Mouse (Mus musculus): Measurements from ENCODE around the gene Ddx58.
A peak's percentile ranks its signal among the peaks of the same experiment; 100 is the strongest.

The Ddx58 gene

DNA sequence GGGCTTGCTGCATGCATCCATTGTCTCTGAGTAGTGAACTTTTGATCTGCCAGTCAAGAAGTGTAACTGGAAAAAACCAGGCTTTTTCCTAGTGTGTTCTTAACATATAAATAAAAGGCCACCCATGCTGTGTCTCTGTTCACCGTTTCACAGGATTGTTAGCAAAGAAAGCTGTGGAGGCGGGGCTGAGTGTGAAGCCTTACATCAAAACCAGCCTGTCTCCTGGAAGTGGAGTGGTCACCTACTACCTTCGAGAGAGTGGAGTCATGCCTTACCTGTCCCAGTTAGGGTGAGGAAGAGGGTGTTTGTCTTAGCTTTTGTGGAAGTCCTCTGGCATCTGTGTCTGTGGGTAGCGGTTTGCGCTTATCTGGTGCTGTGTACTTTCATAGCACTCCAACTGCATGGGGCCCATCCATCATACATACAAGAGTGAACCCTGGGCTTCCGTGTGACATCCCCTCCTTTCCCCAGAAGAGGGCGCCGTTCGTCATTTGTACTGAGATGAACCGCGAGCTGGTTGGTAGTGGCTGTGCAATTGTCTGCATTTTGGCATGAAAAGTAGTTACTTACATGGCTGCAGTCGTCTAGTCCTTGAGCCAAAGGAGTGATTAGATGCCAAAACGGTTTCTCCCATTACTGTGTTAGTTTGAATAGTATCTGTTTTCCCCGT lies 56.8 kb downstream of the Ddx58 start:
- DNase-seq (ENCODE audit: low spot score in 2 of 2) = peak; percentile 32 to 63

DNA sequence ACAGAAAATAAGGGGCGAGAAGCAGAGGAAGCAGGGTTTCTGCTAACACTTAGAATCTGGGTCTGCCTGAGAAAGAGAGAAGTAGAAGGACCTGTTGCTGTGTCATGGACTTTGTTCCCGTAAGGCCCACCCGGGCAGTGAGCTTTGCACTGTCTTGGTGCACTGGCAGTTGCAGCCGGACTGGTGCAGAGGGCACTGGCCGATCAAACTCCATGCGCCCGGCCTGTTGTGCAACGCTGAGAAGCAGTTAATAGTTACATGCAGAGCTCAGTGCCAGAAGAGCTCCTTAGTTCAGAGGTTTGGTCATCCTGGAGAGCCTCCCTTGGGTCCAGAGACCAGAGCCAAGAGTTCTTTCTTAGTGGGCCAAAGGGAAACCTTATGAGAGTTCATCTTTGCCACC lies 57.9 kb downstream of the Ddx58 start:
- DNase-seq (ENCODE audit: low spot score in 2 of 2) = no peak

DNA sequence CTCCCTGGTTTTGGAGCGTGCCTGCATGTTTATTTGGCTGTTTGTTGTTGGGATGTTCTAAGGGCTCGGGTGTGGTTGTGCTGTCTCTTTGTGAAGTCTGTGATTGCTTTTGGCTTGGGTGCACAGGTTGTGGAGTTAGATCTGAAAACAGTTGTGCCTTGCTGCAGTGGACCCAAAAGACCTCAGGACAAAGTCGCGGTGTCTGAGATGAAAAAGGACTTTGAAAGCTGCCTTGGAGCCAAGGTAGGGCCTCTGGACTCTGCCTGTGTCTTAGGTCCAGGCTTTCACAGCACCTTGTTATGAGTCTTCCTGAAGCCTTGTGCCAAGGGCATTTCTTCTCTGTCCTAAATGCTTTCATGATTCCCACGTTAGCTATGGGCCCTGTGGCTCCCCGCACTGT lies 59.6 kb downstream of the Ddx58 start:
- no peak for DNase-seq (ENCODE audit: low spot score in 2 of 2)

DNA sequence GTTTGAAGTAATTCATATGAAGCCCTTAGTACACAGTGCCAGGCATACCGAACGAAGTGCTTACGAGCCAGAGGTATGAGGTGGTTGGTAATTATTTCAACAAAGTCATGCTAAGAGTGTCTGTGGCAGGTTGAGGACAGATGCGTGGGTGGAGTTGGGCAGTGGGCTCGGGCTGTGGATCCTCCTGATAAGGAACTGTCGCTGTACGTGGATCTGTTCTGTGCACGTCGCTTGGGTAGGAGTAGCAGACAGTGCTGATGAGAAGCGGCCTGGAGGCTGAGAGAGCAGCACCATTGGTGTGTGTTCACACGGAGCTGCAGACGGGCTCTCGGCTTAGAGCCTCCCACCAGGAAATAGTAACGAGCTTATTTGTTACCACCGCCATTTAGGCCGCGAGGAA lies 61.0 kb downstream of the Ddx58 start:
- no peak for DNase-seq (ENCODE audit: low spot score in 2 of 2)

DNA sequence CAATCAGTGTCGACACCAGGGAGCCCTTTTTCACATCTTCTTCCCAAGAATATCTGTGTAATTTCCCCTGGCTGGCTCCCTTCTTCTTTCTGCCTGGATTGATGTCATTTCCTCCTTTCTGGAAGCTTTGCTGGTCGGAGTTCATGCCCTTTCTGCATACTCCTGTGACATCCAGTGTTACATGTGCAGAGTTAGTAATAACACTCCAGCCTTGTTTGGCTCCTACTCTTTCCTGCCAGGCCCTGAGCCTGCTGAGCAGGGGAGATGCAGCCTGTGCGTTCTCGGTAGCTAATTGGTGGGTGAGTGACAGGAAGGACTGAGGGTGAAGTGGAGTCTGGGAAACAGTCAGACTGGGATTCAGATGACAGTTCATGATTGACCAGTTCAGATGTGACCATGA lies 65.3 kb downstream of the Ddx58 start:
- no peak for DNase-seq (ENCODE audit: low spot score in 2 of 2)

DNA sequence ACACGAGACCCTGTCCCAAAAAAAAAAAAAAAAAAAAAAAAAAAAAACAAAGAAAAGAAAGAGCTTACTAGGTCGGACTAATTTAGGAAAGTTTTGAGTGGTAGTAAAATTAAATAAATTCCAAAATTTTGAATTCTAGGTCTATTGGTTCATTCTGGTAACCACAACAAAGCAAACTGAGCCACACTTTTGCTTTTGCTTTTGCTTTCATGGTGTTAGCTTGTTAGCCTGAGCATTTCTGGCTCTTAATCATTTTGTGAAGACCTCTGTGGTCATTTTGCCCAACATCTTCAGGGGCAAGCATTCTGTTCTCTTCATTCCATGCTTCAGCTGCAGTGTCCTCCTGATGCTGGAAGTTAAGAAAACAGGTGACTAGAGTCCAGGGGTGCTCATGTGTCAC lies 67.3 kb downstream of the Ddx58 start:
- DNase-seq (ENCODE audit: low spot score in 2 of 2) = no peak

DNA sequence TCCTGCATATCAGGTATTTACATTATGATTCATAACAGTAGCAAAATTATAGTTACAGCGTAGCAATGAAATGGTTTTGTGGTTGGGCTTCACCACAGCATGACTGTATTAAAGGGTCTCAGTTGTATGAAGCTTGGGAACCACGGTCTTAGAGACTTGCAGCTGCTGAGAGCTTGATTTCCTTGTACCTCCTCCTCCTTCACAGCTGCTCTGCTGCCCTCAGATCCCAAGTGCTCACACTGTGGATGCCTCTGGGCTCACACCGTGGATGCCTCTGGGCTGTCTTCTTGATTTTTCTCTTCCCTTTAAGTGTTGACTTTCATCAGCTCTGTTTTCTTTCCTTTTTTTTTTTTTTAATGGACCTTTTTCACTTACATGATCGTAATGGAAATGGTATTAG lies 68.2 kb downstream of the Ddx58 start:
- no peak for DNase-seq (ENCODE audit: low spot score in 2 of 2)

DNA sequence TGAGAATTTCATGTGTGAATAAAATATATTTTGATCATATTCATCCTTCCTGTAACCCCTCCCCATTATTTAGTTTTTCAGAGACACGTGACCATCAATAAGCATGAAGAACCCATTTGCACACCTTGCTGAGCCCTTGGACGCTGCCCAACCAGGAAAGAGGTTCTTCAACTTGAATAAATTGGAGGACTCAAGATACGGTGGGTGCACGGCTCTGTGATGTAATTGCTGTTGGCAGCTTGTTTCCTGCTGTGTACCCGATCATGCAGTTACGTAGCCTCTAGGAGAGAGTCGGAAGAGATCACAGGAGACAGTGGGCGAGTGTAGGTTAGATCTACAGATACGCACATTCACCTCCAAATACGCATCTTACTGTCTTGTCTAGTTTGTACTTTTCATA lies 76.0 kb downstream of the Ddx58 start:
- no peak for DNase-seq (ENCODE audit: low spot score in 2 of 2)

DNA sequence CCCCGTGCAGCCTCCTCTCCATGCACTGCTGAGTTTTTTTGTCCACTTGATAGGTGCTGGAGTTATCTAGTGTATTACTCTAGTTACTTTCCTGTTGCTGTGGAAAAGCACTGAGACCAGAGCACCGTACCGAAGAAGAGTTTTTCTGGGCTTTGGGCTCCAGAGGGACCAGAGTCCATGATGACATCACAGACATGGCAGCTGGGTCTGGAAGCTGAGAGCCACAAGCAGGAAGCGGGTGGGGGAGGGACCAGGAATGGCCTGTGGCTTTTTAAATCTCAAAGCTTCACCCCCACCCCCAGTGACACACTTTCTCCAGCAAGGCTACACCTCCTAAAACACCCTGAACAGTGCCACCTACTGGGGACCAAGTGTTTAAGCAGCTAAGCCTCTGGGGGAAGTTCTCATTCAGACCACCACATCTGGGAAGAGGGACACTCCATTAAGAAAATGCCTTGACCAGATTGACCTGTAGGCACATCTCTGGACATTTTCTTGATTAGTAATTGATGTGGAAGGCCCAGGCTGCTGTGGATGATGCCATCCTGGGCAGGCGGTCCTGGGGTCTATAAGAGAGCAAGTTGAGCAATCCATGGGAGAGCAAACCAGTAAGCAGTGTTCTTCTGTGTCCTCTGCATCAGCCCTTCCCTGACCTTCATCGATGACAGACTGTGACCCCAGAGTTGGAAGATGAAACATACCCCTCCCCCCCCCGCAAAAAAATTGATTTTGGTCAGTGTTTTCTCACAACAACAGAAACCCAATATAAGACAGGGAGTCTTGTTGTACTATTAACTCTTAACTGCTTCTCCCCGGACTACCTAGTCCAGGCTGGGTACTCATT lies 78.8 kb downstream of the Ddx58 start:
- DNase-seq (ENCODE audit: low spot score in 2 of 2) = no peak

DNA sequence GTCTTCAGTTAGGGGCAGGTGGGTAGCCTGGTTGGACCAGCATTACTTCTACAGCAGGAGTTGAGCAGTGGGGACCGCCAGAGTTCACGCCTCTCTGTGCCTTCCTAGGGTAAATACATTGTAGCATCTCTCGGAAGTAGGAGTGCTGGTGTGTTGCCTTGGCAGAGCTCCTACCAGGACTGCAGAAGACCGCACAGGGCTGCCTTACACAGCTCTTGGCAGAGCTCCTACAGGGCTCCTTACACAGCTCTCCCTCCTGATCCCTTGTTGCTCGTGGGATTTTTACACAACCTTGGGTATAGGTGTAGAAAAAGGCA lies 81.4 kb downstream of the Ddx58 start:
- no peak for DNase-seq (ENCODE audit: low spot score in 2 of 2)

DNA sequence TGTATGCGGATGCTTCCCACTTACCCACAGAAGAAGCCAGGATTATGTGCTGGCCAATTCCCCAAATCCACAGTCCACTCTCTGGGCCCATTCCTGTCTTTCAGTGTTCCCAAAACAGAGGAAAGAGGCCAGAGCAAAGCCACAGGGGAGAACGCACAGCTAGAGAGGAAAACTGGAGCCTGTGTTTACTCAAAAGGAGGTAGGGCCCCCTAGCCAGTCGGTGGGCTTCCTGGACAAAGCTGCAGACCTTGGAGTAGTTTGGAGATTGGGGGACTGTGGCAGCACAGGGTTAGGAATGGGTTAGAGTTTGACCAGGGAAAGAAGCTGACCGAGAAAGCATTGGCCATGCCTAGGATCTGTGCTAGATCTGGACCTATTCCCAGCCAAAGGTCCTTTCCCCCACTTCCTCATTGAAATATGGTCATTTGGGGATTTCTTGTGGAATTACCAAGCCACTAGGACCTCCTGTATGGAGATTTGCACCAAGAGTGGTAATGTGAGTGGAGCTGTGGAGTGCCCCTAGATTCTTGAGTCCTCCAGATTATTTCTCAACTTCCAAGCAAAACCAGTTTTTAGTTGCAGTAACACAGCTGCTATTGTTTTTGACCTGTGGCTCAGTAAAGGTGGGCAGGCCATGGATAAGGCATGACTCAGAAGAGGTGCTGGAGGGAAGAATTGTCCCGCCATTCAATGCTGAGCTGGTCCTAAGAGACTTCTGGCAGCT lies 82.0 kb downstream of the Ddx58 start:
- no peak for DNase-seq (ENCODE audit: low spot score in 2 of 2)

DNA sequence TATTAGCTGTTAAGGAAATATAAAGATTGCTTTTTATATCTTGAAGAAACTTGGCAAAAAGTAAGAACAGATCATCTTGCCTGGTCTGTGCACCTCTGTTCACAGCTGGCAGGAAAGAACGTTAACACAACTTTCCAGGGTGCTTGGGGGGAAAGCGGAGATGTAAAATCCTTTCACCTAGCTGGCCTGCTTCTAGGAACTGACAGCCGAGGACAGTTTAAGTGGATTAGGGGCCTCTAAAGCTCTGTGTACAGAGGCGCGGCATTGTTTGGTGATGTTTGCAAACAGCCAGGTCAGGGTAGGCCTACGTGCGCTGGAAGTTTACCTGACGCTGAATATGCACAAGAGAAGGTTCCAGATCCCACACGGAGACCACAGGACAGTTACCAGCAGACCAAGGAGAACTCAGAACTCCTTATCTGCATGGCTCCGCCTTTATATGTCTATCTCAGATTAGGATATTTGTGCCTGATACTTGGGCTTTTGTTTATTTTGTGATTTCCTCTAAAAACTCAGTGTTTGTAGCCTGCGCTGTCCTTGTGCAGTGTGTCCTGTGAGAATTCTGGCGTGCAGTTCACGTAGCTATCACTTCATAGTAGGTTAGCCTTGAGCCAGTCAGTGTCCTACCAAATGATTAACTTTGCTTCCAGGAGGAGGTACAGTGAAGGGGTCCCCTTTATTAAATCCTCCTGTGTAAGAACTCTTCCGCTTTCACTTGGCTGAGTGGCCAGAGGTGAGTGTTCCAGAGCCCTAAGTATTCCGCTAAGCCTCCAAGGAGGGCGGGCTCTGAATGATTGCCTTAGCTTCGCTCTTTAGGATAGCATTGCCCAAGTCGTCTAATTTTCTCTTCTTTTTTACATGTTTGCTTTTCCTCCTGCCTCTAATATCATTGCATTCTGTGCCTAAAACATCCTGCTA lies 82.8 kb downstream of the Ddx58 start:
- no peak for DNase-seq (ENCODE audit: low spot score in 2 of 2)

DNA sequence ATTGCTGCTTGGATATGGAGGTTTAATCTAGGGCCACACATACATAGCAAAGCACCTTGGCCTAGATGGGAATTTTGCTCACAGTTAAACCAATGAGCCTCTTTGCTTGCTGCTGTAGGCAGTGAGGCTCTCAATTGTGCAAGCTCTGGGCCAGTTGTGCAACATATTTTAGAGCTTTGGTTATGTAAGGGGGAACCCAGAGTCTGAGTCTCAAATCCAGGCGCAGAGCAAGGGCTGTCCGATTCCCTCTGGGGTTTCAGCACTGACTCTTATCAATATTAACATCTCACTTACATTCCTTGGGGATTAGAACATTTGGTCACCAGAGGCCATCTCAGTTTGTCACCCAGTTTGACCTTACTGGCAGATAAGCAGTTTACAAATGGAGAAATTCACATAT lies 83.5 kb downstream of the Ddx58 start:
- DNase-seq (ENCODE audit: low spot score in 2 of 2) = no peak

DNA sequence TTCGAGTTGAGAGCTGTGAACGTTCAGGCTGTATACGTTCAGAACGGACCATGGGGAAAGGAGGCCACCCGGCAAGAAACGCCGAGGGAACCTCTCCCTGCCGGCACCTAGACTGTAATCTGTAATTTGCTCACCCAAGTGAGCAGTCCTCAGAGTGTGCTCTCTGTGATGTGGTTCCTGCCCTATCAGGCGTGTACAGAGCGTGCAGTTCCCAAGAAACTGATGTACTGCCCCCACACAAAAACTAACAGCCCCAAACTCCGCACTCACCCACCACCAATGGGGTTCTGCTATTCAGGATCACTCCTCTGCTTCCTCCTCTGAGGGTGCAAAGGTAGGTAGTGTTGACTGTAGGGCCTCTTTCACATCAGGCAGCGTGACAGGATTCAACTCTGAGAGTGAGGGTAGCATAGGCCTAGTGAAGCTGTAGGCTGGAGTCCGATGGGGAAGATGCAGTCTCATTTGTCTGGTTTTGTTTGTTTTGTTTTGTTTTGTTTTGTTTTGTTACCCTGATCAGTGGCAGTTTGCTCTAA lies 84.1 kb downstream of the Ddx58 start:
- DNase-seq (ENCODE audit: low spot score in 2 of 2) = no peak

DNA sequence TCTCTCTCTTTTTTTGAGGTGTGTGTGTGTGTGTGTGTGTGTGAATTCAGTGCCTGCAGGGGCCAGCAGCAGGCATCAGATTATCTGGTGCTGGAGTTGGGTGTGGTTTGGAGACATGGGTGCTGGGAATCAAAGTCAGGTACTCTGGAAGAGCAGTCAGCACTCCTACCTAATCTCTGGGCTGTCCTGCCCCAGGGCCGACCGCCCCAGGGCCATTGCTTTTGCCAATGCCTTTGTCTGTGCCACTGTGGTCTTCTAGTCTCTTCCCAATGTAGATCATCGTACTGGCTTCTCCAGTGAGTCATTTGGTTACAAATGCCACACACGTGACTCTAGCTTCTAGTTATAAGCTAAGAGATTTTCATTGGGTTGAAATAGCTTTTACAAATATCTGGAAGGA lies 84.9 kb downstream of the Ddx58 start:
- no peak for DNase-seq (ENCODE audit: low spot score in 2 of 2)
